Mouse (Mus musculus) urinary bladder, adult 18-20 months (tissue): ENCODE results near the gene Iqck.

ENCODE experiments used
- DNase-seq, 2 experiments: peaks; one replicate each; pipeline ENCODE4 v3.0.0; 2022; ENCODE audit warnings: low spot score in 2 of 2, mixed read lengths in 2 of 2

Gene Iqck

GRCm38 (mm10) chr7:118989275-118989856 is 133.8 kb downstream of the Iqck start:
- DNase-seq: no peak

GRCm38 (mm10) chr7:118990282-118990681 is 134.7 kb downstream of the Iqck start:
- DNase-seq: no peak

GRCm38 (mm10) chr7:118991341-118991884 is 135.9 kb downstream of the Iqck start:
- no peak for DNase-seq

GRCm38 (mm10) chr7:118992080-118992560 is 136.6 kb downstream of the Iqck start:
- no peak for DNase-seq

GRCm38 (mm10) chr7:118992623-118993405 is 137.3 kb downstream of the Iqck start:
- no peak for DNase-seq

GRCm38 (mm10) chr7:118993597-118994230 is 138.2 kb downstream of the Iqck start:
- no peak for DNase-seq

GRCm38 (mm10) chr7:118994231-118994842 is 138.8 kb downstream of the Iqck start:
- DNase-seq: peak in 1 of 2 experiments; percentile 50

GRCm38 (mm10) chr7:118995007-118995406 is 139.5 kb downstream of the Iqck start, which contains the start of gene Gprc5b:
Gene Gprc5b (minus strand): TSS chr7:118995211.
- DNase-seq: peak; percentile 80 to 85

GRCm38 (mm10) chr7:118995671-118996070 is 140.1 kb downstream of the Iqck start:
- peak in 1 of 2 experiments; percentile 11 for DNase-seq

GRCm38 (mm10) chr7:118996137-118996837 is 140.7 kb downstream of the Iqck start:
- DNase-seq: peak; percentile 53 to 66

GRCm38 (mm10) chr7:118999857-119000256 is 144.3 kb downstream of the Iqck start:
- no peak for DNase-seq

GRCm38 (mm10) chr7:119001965-119002364 is 146.4 kb downstream of the Iqck start:
- DNase-seq: no peak

- DNase-seq: no peak
Observed at GRCm38 (mm10) chr7:119002501-119002900, 146.9 kb downstream of the Iqck start.

GRCm38 (mm10) chr7:119010854-119011529 is 155.4 kb downstream of the Iqck start:
- DNase-seq: peak; percentile 20 to 76

GRCm38 (mm10) chr7:119015736-119016135 is 160.2 kb downstream of the Iqck start:
- no peak for DNase-seq

- DNase-seq: no peak
Observed at GRCm38 (mm10) chr7:119019537-119019936, 164.0 kb downstream of the Iqck start.
